Mouse (Mus musculus): ENCODE measurements around the gene 1810065E05Rik. TPM values are rescaled to one million over a fixed set of nuclear protein-coding genes. Genes with fewer than 3 reads are reported as not detected.

1810065E05Rik gene
- polyA plus RNA-seq, 1 experiment from 2014 or later: not detected

DNA sequence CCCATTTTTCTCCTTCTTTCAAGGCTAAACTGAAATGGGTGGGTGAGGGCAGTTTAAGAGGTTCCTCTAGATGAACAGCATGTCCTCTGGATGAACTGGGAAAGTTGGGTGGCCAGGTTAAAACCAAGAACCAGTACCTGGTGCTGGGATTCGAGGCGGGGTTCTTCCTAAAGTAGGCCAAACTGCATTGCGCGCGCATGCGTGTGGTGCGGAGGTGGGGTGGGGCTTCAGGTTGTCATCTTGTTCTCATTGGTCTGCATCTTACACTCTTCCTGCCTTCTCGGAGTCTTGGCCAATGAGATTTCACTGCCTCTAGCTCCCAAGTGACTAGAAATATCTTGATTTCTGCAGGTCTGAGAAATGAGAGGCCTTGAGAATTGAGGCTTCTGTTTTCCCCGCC lies 31.8 kb downstream of the 1810065E05Rik start, which contains the start of gene Lypd9:
Gene Lypd9 (minus strand): TSS at position 165 of the 400 bp plus-strand sequence.
- H3K9ac ChIP-seq: no peak within 1 kb of the TSS
- H3K27me3 ChIP-seq: no peaks in the 10 kb centered on the region
- no peaks in the 10 kb centered on the region for H3K9me3 ChIP-seq
- no peak for ATAC-seq (ENCODE audit: borderline replicate concordance, extremely low read depth, low FRiP score, low TSS enrichment)
- no peak within 1 kb of the TSS for H3K27ac ChIP-seq
- no peak within 1 kb of the TSS for H3K4me3 ChIP-seq
- no peaks in the 10 kb centered on the region for H3K36me3 ChIP-seq
- 95% methylated on average over 9 of the region's 9 CpGs for WGBS
- no peaks in the 10 kb centered on the region for H3K4me1 ChIP-seq
- no peak within 1 kb of the TSS for H3K4me2 ChIP-seq

DNA sequence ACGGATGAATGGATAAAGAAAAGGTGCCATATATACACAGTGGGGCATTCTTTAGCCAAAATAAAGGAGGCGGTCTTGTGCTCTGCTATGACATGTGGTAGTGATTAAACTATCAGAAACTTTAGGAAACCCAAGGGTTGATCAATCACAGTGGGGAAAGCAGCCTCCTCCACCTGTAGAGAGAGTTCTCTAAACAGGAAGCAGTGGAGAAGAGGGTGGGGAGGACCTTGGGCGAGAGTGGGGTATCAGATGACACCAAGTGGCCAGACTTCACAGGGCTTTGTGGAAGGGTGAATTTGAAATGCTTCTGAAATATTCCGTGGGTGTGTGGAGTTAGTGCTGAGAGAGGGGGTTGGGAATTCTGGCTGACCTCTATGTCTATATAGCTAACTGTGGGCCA lies 32.7 kb downstream of the 1810065E05Rik start:
- no peaks in the 10 kb centered on the region for H3K36me3 ChIP-seq
- H3K4me3 ChIP-seq: no peak overlapping the region
- H3K4me2 ChIP-seq: no peak overlapping the region
- H3K9ac ChIP-seq: no peak overlapping the region
- no peaks in the 10 kb centered on the region for H3K27me3 ChIP-seq
- ATAC-seq (ENCODE audit: borderline replicate concordance, extremely low read depth, low FRiP score, low TSS enrichment): no peak
- H3K9me3 ChIP-seq: no peaks in the 10 kb centered on the region
- 33% methylated on average over 4 of the region's 4 CpGs for WGBS
- H3K4me1 ChIP-seq: no peaks in the 10 kb centered on the region
- no peak overlapping the region for H3K27ac ChIP-seq

DNA sequence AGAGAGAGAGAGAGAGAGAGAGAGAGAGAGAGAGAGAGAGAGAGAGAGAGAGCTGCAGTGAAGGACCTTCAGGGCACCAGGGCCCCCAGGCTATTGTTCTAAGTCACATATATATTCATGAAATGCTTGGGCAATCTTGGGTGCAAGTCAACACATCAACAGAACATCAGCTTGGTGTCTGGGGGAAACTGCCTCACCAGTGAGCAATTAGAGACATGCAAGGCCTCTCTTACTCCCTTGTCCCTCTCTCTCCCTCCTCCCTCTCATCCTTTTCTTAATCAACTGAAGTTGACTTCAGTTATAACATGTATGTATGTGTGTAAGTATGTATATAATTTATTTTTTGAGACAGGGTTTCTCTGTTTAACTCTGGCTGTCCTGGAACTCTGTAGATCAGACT lies 41.3 kb downstream of the 1810065E05Rik start, which contains the start of gene Olfr30:
Gene Olfr30 (minus strand): TSS at position 101 of the 400 bp plus-strand sequence.
- Histone ChIP-seq H3K9ac (no peak within 1 kb of the TSS), H3K9me3 (no peaks in the 10 kb centered on the region), H3K4me3 (no peak within 1 kb of the TSS), H3K27ac (no peak within 1 kb of the TSS), H3K36me3 (no peaks in the 10 kb centered on the region), H3K4me2 (no peak within 1 kb of the TSS), H3K4me1 (no peaks in the 10 kb centered on the region), H3K27me3 (no peaks in the 10 kb centered on the region)
- no peak for ATAC-seq (ENCODE audit: borderline replicate concordance, extremely low read depth, low FRiP score, low TSS enrichment)

Other genes starting within 250 kb of the 1810065E05Rik start
- 109 and 117 TPM in 2 replicates for gene Mrpl22, start 249.4 kb upstream of the 1810065E05Rik start, polyA plus RNA-seq (2015; fragmentation: Nextera tagmentation; extraction: Ambion mirVana)
- 4.9 and 5.2 TPM in 2 replicates for gene Igtp, start 221.6 kb upstream of the 1810065E05Rik start, polyA plus RNA-seq (2015; fragmentation: Nextera tagmentation; extraction: Ambion mirVana)
- 2.3 and 2.4 TPM in 2 replicates for gene Irgm2, start 221.5 kb upstream of the 1810065E05Rik start, polyA plus RNA-seq (2015; fragmentation: Nextera tagmentation; extraction: Ambion mirVana)
- 0.06 TPM in 1 of 2 replicates, not detected in the other for gene 4930438A08Rik, start 146.3 kb upstream of the 1810065E05Rik start, polyA plus RNA-seq (2015; fragmentation: Nextera tagmentation; extraction: Ambion mirVana)
- gene Zfp692, start 114.0 kb upstream of the 1810065E05Rik start, polyA plus RNA-seq (2015; fragmentation: Nextera tagmentation; extraction: Ambion mirVana): 23.4 and 25.6 TPM in 2 replicates
- gene Zfp672, start 90.8 kb upstream of the 1810065E05Rik start, polyA plus RNA-seq (2015; fragmentation: Nextera tagmentation; extraction: Ambion mirVana): 29.8 and 32.3 TPM in 2 replicates
- gene Sh3bp5l, start 90.4 kb upstream of the 1810065E05Rik start, polyA plus RNA-seq (2015; fragmentation: Nextera tagmentation; extraction: Ambion mirVana): 32.3 and 38.3 TPM in 2 replicates
- 0.40 TPM in 1 of 2 replicates, not detected in the other for gene Lypd8, start 42.1 kb upstream of the 1810065E05Rik start, polyA plus RNA-seq (2015; fragmentation: Nextera tagmentation; extraction: Ambion mirVana)
- not detected in 2 replicates for gene Gm12253, start 11.4 kb downstream of the 1810065E05Rik start, polyA plus RNA-seq (2015; fragmentation: Nextera tagmentation; extraction: Ambion mirVana)
- gene Lypd9, start 31.8 kb downstream of the 1810065E05Rik start, polyA plus RNA-seq (2015; fragmentation: Nextera tagmentation; extraction: Ambion mirVana): not detected in 2 replicates
- gene Olfr30, start 41.2 kb downstream of the 1810065E05Rik start, polyA plus RNA-seq (2015; fragmentation: Nextera tagmentation; extraction: Ambion mirVana): not detected in 2 replicates
- not detected in 2 replicates for gene Olfr332, start 71.4 kb downstream of the 1810065E05Rik start, polyA plus RNA-seq (2015; fragmentation: Nextera tagmentation; extraction: Ambion mirVana)
- not detected in 2 replicates for gene Olfr331, start 81.5 kb downstream of the 1810065E05Rik start, polyA plus RNA-seq (2015; fragmentation: Nextera tagmentation; extraction: Ambion mirVana)
- not detected in 2 replicates for gene Olfr330, start 113.7 kb downstream of the 1810065E05Rik start, polyA plus RNA-seq (2015; fragmentation: Nextera tagmentation; extraction: Ambion mirVana)
- gene Olfr329-ps, start 125.3 kb downstream of the 1810065E05Rik start, polyA plus RNA-seq (2015; fragmentation: Nextera tagmentation; extraction: Ambion mirVana): not detected in 2 replicates
- not detected in 2 replicates for gene Olfr328, start 134.5 kb downstream of the 1810065E05Rik start, polyA plus RNA-seq (2015; fragmentation: Nextera tagmentation; extraction: Ambion mirVana)
- not detected in 2 replicates for gene Olfr224, start 149.4 kb downstream of the 1810065E05Rik start, polyA plus RNA-seq (2015; fragmentation: Nextera tagmentation; extraction: Ambion mirVana)
- gene Olfr325, start 156.6 kb downstream of the 1810065E05Rik start, polyA plus RNA-seq (2015; fragmentation: Nextera tagmentation; extraction: Ambion mirVana): not detected in 2 replicates
- not detected in 2 replicates for gene Olfr324, start 174.0 kb downstream of the 1810065E05Rik start, polyA plus RNA-seq (2015; fragmentation: Nextera tagmentation; extraction: Ambion mirVana)
- not detected in 2 replicates for gene 2210407C18Rik, start 195.0 kb downstream of the 1810065E05Rik start, polyA plus RNA-seq (2015; fragmentation: Nextera tagmentation; extraction: Ambion mirVana)
- not detected in 2 replicates for gene Olfr323, start 209.4 kb downstream of the 1810065E05Rik start, polyA plus RNA-seq (2015; fragmentation: Nextera tagmentation; extraction: Ambion mirVana)
- gene Trim58, start 219.4 kb downstream of the 1810065E05Rik start, polyA plus RNA-seq (2015; fragmentation: Nextera tagmentation; extraction: Ambion mirVana): 0.11 and 0.16 TPM in 2 replicates
- not detected in 2 replicates for gene Olfr322, start 237.7 kb downstream of the 1810065E05Rik start, polyA plus RNA-seq (2015; fragmentation: Nextera tagmentation; extraction: Ambion mirVana)